Mouse (Mus musculus) heart, embryonic 10.5 days (tissue): ENCODE measurements around the gene Tcf7l2. TPM values are rescaled to one million over a fixed set of nuclear protein-coding genes. Genes with fewer than 3 reads are reported as not detected.

Source experiments
- DNase-seq: peaks from one replicate; pipeline ENCODE4 v3.0.0-alpha.2; 2017; ENCODE audit warnings: low spot score
- H3K27ac ChIP-seq: fragments of 300-500 bp; sonication (generic); 2 replicates; pipeline ENCODE4 v1.5.1; 2016; ENCODE audit warnings: mild to moderate bottlenecking
- H3K27me3 ChIP-seq: fragments of 300-500 bp; sonication (generic); 2 replicates; pipeline ENCODE4 v1.6.1; 2016; ENCODE audit warnings: mild to moderate bottlenecking; ENCODE audit not compliant: poor library complexity, insufficient read depth, severe bottlenecking
- H3K36me3 ChIP-seq: fragments of 300-500 bp; sonication (generic); 2 replicates; pipeline ENCODE4 v1.6.1; 2016; ENCODE audit warnings: mild to moderate bottlenecking, moderate library complexity
- H3K4me1 ChIP-seq: fragments of 300-500 bp; sonication (generic); 2 replicates; pipeline ENCODE4 v1.6.1; 2016; ENCODE audit warnings: mild to moderate bottlenecking
- H3K4me3 ChIP-seq: fragments of 300-500 bp; sonication (generic); 2 replicates; pipeline ENCODE4 v1.5.1; 2016; ENCODE audit warnings: mild to moderate bottlenecking, moderate library complexity
- H3K9me3 ChIP-seq: fragments of 300-500 bp; sonication (generic); 2 replicates; pipeline ENCODE4 v1.6.1; 2016; ENCODE audit warnings: mild to moderate bottlenecking, moderate library complexity
- WGBS: fragments of 180-500 bp; shearing (Covaris S2); methylation state at CpG from one replicate; pipeline ENCODE4 v1.1.7; 2016; 5-methylcytosine and 5-hydroxymethylcytosine counted together
- polyA plus RNA-seq: library from polyadenylated mRNA; unstranded; fragments of >200 nt; fragmentation: Nextera tagmentation; extraction: Ambion mirVana; gene quantifications from 2 replicates; pipeline ENCODE4 v1.2.1, GENCODE M21; 2016

Tcf7l2 gene
- polyA plus RNA-seq, 1 experiment from 2014 or later: 61.8 TPM

- Histone ChIP-seq H3K36me3 (0 out of 2 replicates have a peak, but pooled peaks cover 4% of the 10 kb centered on the region), H3K9me3 (no peaks in the 10 kb centered on the region), H3K4me1 (peaks cover 59% of the 10 kb centered on the region), H3K27me3 (no peaks in the 10 kb centered on the region), H3K27ac (no peak overlapping the region), H3K4me3 (no peak overlapping the region)
- 75% methylated on average over 8 of the region's 8 CpGs for WGBS
- no peak for DNase-seq
Observed at GRCm38 (mm10) chr19:55850402-55851078, 108.9 kb downstream of the Tcf7l2 start.

GRCm38 (mm10) chr19:55851498-55852324, 110.1 kb downstream of the Tcf7l2 start:
- H3K36me3 ChIP-seq: 0 out of 2 replicates have a peak, but pooled peaks cover 4% of the 10 kb centered on the region
- H3K4me1 ChIP-seq: peaks cover 51% of the 10 kb centered on the region
- H3K9me3 ChIP-seq: no peaks in the 10 kb centered on the region
- WGBS: 83% methylated on average over 19 of the region's 19 CpGs
- no peak overlapping the region for H3K4me3 ChIP-seq
- H3K27me3 ChIP-seq: no peaks in the 10 kb centered on the region
- DNase-seq: no peak
- no peak overlapping the region for H3K27ac ChIP-seq

- H3K27me3 ChIP-seq: no peaks in the 10 kb centered on the region
- peaks cover 43% of the 10 kb centered on the region for H3K4me1 ChIP-seq
- H3K9me3 ChIP-seq: no peaks in the 10 kb centered on the region
- no peak overlapping the region for H3K27ac ChIP-seq
- H3K36me3 ChIP-seq: 0 out of 2 replicates have a peak, but pooled peaks cover 8% of the 10 kb centered on the region
- DNase-seq: no peak
- H3K4me3 ChIP-seq: no peak overlapping the region
- WGBS: 86% methylated on average over 10 of the region's 10 CpGs
Observed at GRCm38 (mm10) chr19:55854389-55854788, 112.8 kb downstream of the Tcf7l2 start.

GRCm38 (mm10) chr19:55855571-55855970, 114.0 kb downstream of the Tcf7l2 start:
- Histone ChIP-seq H3K27me3 (no peaks in the 10 kb centered on the region), H3K4me1 (peaks cover 43% of the 10 kb centered on the region), H3K27ac (no peak overlapping the region), H3K9me3 (no peaks in the 10 kb centered on the region), H3K4me3 (no peak overlapping the region), H3K36me3 (0 out of 2 replicates have a peak, but pooled peaks cover 8% of the 10 kb centered on the region)
- WGBS: 73% methylated on average over 5 of the region's 5 CpGs
- DNase-seq: no peak

GRCm38 (mm10) chr19:55857328-55857727, 115.7 kb downstream of the Tcf7l2 start:
- WGBS: 86% methylated on average over 4 of the region's 4 CpGs
- H3K4me1 ChIP-seq: peaks cover 50% of the 10 kb centered on the region
- H3K36me3 ChIP-seq: 0 out of 2 replicates have a peak, but pooled peaks cover 4% of the 10 kb centered on the region
- no peak overlapping the region for H3K27ac ChIP-seq
- no peaks in the 10 kb centered on the region for H3K27me3 ChIP-seq
- no peak overlapping the region for H3K4me3 ChIP-seq
- no peak for DNase-seq
- H3K9me3 ChIP-seq: no peaks in the 10 kb centered on the region

GRCm38 (mm10) chr19:55860009-55860743, 118.6 kb downstream of the Tcf7l2 start:
- Histone ChIP-seq H3K36me3 (peaks cover 21% of the 10 kb centered on the region; the same call in 1 of the 2 replicates), H3K27ac (peak overlapping the region; percentile 67), H3K27me3 (no peaks in the 10 kb centered on the region), H3K4me1 (peaks cover 45% of the 10 kb centered on the region), H3K4me3 (no peak overlapping the region), H3K9me3 (no peaks in the 10 kb centered on the region)
- WGBS: 62% methylated on average over 10 of the region's 10 CpGs
- no peak for DNase-seq

- peak; percentile 88 for DNase-seq
- no peak overlapping the region for H3K4me3 ChIP-seq
- WGBS: 39% methylated on average over 2 of the region's 2 CpGs
- H3K27ac ChIP-seq: peak overlapping the region; percentile 67
- H3K36me3 ChIP-seq: peaks cover 28% of the 10 kb centered on the region; the same call in 1 of the 2 replicates
- H3K9me3 ChIP-seq: no peaks in the 10 kb centered on the region
- peaks cover 48% of the 10 kb centered on the region for H3K4me1 ChIP-seq
- no peaks in the 10 kb centered on the region for H3K27me3 ChIP-seq
Observed at GRCm38 (mm10) chr19:55861746-55862145, 120.1 kb downstream of the Tcf7l2 start.

GRCm38 (mm10) chr19:55862559-55862958, 120.9 kb downstream of the Tcf7l2 start:
- WGBS: 76% methylated on average over 3 of the region's 3 CpGs
- H3K4me1 ChIP-seq: peaks cover 54% of the 10 kb centered on the region
- peaks cover 28% of the 10 kb centered on the region; the same call in 1 of the 2 replicates for H3K36me3 ChIP-seq

GRCm38 (mm10) chr19:55865049-55865448, 123.4 kb downstream of the Tcf7l2 start:
- Histone ChIP-seq H3K36me3 (peaks cover 24% of the 10 kb centered on the region; the same call in 1 of the 2 replicates), H3K9me3 (no peaks in the 10 kb centered on the region), H3K4me1 (peaks cover 60% of the 10 kb centered on the region), H3K4me3 (no peak overlapping the region), H3K27me3 (no peaks in the 10 kb centered on the region), H3K27ac (peak overlapping the region; percentile 36; the same call in 1 of the 2 replicates)
- DNase-seq: no peak
- 90% methylated on average over 2 of the region's 2 CpGs for WGBS

More at GRCm38 (mm10) chr19:55862559-55862958, 120.9 kb downstream of the Tcf7l2 start:
- Histone ChIP-seq H3K9me3 (no peaks in the 10 kb centered on the region), H3K4me3 (no peak overlapping the region), H3K27ac (peak overlapping the region; percentile 67), H3K27me3 (no peaks in the 10 kb centered on the region)
- no peak for DNase-seq

- H3K9me3 ChIP-seq: no peaks in the 10 kb centered on the region
- H3K4me1 ChIP-seq: peaks cover 52% of the 10 kb centered on the region
- no peaks in the 10 kb centered on the region for H3K27me3 ChIP-seq
- H3K27ac ChIP-seq: peak overlapping the region; percentile 36
- peaks cover 24% of the 10 kb centered on the region; the same call in 1 of the 2 replicates for H3K36me3 ChIP-seq
- 58% methylated on average over 13 of the region's 13 CpGs for WGBS
- no peak overlapping the region for H3K4me3 ChIP-seq
- peak; percentile 89 for DNase-seq
Observed at GRCm38 (mm10) chr19:55865774-55866578, 124.4 kb downstream of the Tcf7l2 start.

GRCm38 (mm10) chr19:55867255-55867654, 125.6 kb downstream of the Tcf7l2 start:
- DNase-seq: peak; percentile 80
- peaks cover 24% of the 10 kb centered on the region; the same call in 1 of the 2 replicates for H3K36me3 ChIP-seq
- H3K4me3 ChIP-seq: no peak overlapping the region
- no peaks in the 10 kb centered on the region for H3K9me3 ChIP-seq
- H3K27me3 ChIP-seq: no peaks in the 10 kb centered on the region
- peak overlapping the region; percentile 67; the same call in 1 of the 2 replicates for H3K27ac ChIP-seq
- 69% methylated on average over 6 of the region's 6 CpGs for WGBS
- H3K4me1 ChIP-seq: peaks cover 42% of the 10 kb centered on the region

GRCm38 (mm10) chr19:55867905-55868304, 126.3 kb downstream of the Tcf7l2 start:
- H3K4me1 ChIP-seq: peaks cover 36% of the 10 kb centered on the region
- peaks cover 24% of the 10 kb centered on the region; the same call in 1 of the 2 replicates for H3K36me3 ChIP-seq
- no peak overlapping the region for H3K4me3 ChIP-seq
- H3K27ac ChIP-seq: peak overlapping the region; percentile 67; the same call in 1 of the 2 replicates
- no peaks in the 10 kb centered on the region for H3K9me3 ChIP-seq
- 60% methylated on average over 3 of the region's 3 CpGs for WGBS
- no peak for DNase-seq
- H3K27me3 ChIP-seq: no peaks in the 10 kb centered on the region
